Mouse (Mus musculus): ENCODE data around the gene Gm9821. TPM values are rescaled to one million over a fixed set of nuclear protein-coding genes. Genes with fewer than 3 reads are reported as not detected.

Gene Gm9821
- polyA plus RNA-seq, 1 experiment from 2014 or later, result 0.71 TPM

GRCm38 (mm10) chr2:91924726-91925125 lies 20.8 kb upstream of the Gm9821 start:
- WGBS, result 75% methylated on average over 1 of the region's 1 CpGs
- H3K4me1 ChIP-seq (ENCODE audit: insufficient read depth, low read length), result peaks cover 31% of the 10 kb centered on the region
- H3K27me3 ChIP-seq (ENCODE audit: insufficient read depth, low read length), result peaks cover 42% of the 10 kb centered on the region
- H3K4me2 ChIP-seq (replicated peaks; ENCODE audit: low read depth, low read length), result no peak overlapping the region
- no peaks in the 10 kb centered on the region for H3K9me3 ChIP-seq (ENCODE audit: low read length)
- H3K36me3 ChIP-seq (ENCODE audit: insufficient read depth, low read length), result no peaks in the 10 kb centered on the region
- no peak for ATAC-seq (ENCODE audit: low FRiP score, low TSS enrichment)
- H3K9ac ChIP-seq (replicated peaks; ENCODE audit: low read length), result no peak overlapping the region
- no peak overlapping the region for H3K27ac ChIP-seq (ENCODE audit: low read length)
- no peak overlapping the region for H3K4me3 ChIP-seq (ENCODE audit: low read length)

- WGBS, result 83% methylated on average over 15 of the region's 15 CpGs
- H3K4me1 ChIP-seq (ENCODE audit: insufficient read depth, low read length), result peaks cover 37% of the 10 kb centered on the region
- H3K27ac ChIP-seq (ENCODE audit: low read length), result no peak overlapping the region
- no peak overlapping the region for H3K4me3 ChIP-seq (ENCODE audit: low read length)
- H3K9ac ChIP-seq (replicated peaks; ENCODE audit: low read length), result no peak overlapping the region
- no peak for ATAC-seq (ENCODE audit: low FRiP score, low TSS enrichment)
- no peaks in the 10 kb centered on the region for H3K36me3 ChIP-seq (ENCODE audit: insufficient read depth, low read length)
- H3K4me2 ChIP-seq (replicated peaks; ENCODE audit: low read depth, low read length), result no peak overlapping the region
- peaks cover 42% of the 10 kb centered on the region for H3K27me3 ChIP-seq (ENCODE audit: insufficient read depth, low read length)
- no peaks in the 10 kb centered on the region for H3K9me3 ChIP-seq (ENCODE audit: low read length)
Observed at GRCm38 (mm10) chr2:91925442-91925841, 20.1 kb upstream of the Gm9821 start.

DNA sequence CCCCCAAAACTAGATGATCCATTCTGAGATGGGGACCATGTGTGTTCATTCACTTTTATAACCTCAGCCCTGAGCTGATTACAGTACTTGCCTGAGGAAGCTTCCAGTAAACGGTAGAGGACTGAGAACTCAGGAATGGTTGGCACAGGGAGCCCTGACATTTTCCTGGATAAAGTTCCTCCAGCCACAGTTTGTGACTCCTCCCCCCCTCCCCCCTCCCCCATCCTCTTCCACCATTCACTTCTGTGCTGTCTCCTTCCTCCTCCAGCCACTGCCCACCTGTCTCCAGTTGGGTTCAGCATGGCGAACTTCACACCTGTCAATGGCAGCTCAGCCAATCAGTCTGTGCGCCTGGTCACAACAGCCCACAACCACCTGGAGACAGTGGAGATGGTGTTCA lies 18.6 kb upstream of the Gm9821 start, which contains the start of gene Chrm4:
Chrm4 (plus strand) TSS at position 301 of the 400 bp plus-strand sequence.
- no peak within 1 kb of the TSS for H3K9ac ChIP-seq (replicated peaks; ENCODE audit: low read length)
- H3K4me1 ChIP-seq (ENCODE audit: insufficient read depth, low read length), result peaks cover 34% of the 10 kb centered on the region
- no peaks in the 10 kb centered on the region for H3K9me3 ChIP-seq (ENCODE audit: low read length)
- no peak for ATAC-seq (ENCODE audit: low FRiP score, low TSS enrichment)
- peak within 1 kb of the TSS; percentile 17 for H3K4me2 ChIP-seq (replicated peaks; ENCODE audit: low read depth, low read length)
- WGBS, result 76% methylated on average over 3 of the region's 3 CpGs
- peaks cover 27% of the 10 kb centered on the region for H3K27me3 ChIP-seq (ENCODE audit: insufficient read depth, low read length)
- H3K4me3 ChIP-seq (ENCODE audit: low read length), result no peak within 1 kb of the TSS
- H3K36me3 ChIP-seq (ENCODE audit: insufficient read depth, low read length), result no peaks in the 10 kb centered on the region
- no peak within 1 kb of the TSS for H3K27ac ChIP-seq (ENCODE audit: low read length)

DNA sequence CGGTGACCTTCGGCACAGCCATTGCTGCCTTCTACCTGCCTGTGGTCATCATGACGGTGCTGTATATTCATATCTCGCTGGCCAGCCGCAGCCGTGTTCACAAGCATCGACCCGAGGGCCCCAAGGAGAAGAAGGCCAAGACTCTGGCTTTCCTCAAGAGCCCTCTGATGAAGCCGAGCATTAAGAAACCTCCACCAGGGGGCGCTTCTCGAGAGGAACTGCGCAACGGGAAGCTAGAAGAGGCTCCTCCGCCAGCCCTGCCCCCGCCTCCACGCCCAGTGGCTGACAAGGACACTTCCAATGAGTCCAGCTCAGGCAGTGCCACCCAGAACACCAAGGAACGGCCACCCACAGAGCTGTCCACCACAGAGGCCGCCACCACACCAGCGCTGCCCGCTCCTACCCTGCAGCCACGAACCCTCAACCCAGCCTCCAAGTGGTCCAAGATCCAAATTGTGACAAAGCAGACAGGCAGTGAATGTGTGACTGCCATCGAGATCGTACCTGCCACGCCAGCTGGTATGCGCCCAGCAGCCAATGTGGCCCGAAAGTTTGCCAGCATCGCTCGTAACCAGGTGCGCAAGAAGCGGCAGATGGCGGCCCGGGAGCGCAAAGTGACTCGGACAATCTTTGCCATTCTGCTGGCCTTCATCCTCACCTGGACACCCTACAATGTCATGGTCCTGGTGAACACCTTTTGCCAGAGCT lies 17.5 kb upstream of the Gm9821 start:
- Histone ChIP-seq H3K27ac (ENCODE audit: low read length) (no peak overlapping the region), H3K36me3 (ENCODE audit: insufficient read depth, low read length) (no peaks in the 10 kb centered on the region), H3K4me2 (replicated peaks; ENCODE audit: low read depth, low read length) (peak overlapping the region; percentile 17), H3K9ac (replicated peaks; ENCODE audit: low read length) (no peak overlapping the region), H3K4me3 (ENCODE audit: low read length) (no peak overlapping the region), H3K4me1 (ENCODE audit: insufficient read depth, low read length) (peaks cover 35% of the 10 kb centered on the region), H3K9me3 (ENCODE audit: low read length) (no peaks in the 10 kb centered on the region), H3K27me3 (ENCODE audit: insufficient read depth, low read length) (peaks cover 17% of the 10 kb centered on the region)
- ATAC-seq (ENCODE audit: low FRiP score, low TSS enrichment), result no peak
- WGBS, result 44% methylated on average over 34 of the region's 34 CpGs

DNA sequence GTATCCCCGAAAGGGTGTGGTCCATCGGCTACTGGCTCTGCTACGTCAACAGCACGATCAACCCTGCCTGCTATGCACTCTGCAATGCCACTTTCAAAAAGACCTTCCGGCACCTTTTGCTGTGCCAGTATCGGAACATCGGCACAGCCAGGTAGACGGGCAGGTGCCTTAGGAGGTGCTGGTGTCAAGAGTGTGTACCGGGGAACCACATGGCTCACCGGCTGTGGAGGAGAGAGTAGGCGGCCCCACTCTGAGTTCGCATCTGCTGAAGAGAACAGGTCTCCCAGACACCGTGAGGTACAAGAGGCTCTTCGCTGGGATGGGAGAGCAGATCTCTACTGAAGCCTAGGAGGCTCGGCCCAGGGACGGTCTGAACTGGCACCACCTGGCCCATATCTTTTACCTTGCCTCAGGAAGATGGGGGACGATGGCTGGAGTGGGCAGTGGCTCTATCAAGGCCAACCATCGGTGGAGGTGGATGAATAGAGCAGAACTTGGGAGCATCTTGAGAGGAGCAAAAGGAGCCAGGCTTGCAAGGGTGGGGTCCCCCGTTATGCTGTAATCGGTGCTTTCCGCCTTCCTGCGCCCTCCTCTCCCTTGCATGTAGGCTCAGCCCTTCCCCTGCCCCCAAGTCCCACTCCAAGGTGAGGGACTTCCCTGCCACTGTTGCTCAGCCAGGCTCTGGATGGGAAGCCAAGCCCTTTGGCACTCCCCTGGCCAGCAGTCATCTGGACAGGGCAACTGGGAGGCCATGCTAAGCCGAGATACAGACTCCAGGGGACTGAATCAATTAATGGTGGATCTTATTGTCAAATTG lies 16.8 kb upstream of the Gm9821 start:
- 72% methylated on average over 23 of the region's 23 CpGs for WGBS
- no peak overlapping the region for H3K4me2 ChIP-seq (replicated peaks; ENCODE audit: low read depth, low read length)
- no peak overlapping the region for H3K9ac ChIP-seq (replicated peaks; ENCODE audit: low read length)
- no peaks in the 10 kb centered on the region for H3K9me3 ChIP-seq (ENCODE audit: low read length)
- no peaks in the 10 kb centered on the region for H3K36me3 ChIP-seq (ENCODE audit: insufficient read depth, low read length)
- no peak overlapping the region for H3K27ac ChIP-seq (ENCODE audit: low read length)
- peaks cover 9% of the 10 kb centered on the region for H3K27me3 ChIP-seq (ENCODE audit: insufficient read depth, low read length)
- H3K4me3 ChIP-seq (ENCODE audit: low read length), result no peak overlapping the region
- ATAC-seq (ENCODE audit: low FRiP score, low TSS enrichment), result no peak
- H3K4me1 ChIP-seq (ENCODE audit: insufficient read depth, low read length), result peaks cover 35% of the 10 kb centered on the region

DNA sequence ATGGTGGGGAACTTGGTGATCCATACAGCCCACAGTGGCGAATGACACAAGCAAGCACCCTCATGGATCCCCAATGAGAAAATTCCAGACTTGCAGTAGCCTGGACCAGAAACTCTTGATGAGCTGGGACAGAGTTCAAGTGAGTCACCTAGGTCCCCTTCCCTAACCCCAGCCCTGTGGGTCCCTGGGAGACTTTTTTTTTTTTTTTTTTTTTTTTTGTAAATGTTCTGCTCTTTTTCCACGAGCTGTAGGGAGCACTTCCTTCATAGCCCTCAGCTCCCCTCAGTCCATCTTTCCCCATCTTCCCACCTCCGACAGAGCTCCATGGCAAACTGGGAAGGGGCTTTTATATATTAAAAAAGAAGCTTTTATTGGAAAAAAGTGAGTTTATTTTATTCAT lies 16.0 kb upstream of the Gm9821 start:
- Histone ChIP-seq H3K4me1 (ENCODE audit: insufficient read depth, low read length) (peaks cover 38% of the 10 kb centered on the region), H3K9ac (replicated peaks; ENCODE audit: low read length) (no peak overlapping the region; the same call in 1 of the 2 replicates), H3K4me2 (replicated peaks; ENCODE audit: low read depth, low read length) (peak overlapping the region; percentile 77), H3K27ac (ENCODE audit: low read length) (no peak overlapping the region), H3K36me3 (ENCODE audit: insufficient read depth, low read length) (0 out of 2 replicates have a peak, but pooled peaks cover 3% of the 10 kb centered on the region), H3K4me3 (ENCODE audit: low read length) (peak overlapping the region; percentile 82), H3K27me3 (ENCODE audit: insufficient read depth, low read length) (peaks cover 3% of the 10 kb centered on the region; the same call in 1 of the 2 replicates), H3K9me3 (ENCODE audit: low read length) (no peaks in the 10 kb centered on the region)
- no peak for ATAC-seq (ENCODE audit: low FRiP score, low TSS enrichment)
- WGBS, result 57% methylated on average over 3 of the region's 3 CpGs

DNA sequence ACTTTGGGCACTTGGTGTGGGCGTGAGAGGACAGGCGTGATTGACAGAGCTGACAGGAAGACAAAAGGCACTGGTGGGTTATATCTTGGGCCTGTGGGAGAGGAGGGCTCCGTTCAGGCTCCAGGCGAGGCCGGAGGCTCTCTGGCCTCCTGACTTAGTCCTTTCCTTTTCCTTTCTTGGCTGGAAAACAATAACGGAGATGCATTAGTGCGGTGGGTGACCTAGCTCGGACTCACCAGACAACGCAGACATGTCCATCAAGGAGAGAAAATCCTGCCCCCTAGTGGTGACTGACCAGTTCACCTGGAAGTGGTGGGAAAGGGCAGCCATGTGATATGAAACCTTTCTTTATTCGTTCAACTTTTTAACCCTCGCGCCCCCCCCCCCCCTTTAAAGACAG lies 15.6 kb upstream of the Gm9821 start:
- Histone ChIP-seq H3K27ac (ENCODE audit: low read length) (no peak overlapping the region), H3K9me3 (ENCODE audit: low read length) (no peaks in the 10 kb centered on the region), H3K9ac (replicated peaks; ENCODE audit: low read length) (peak overlapping the region; percentile 89), H3K4me2 (replicated peaks; ENCODE audit: low read depth, low read length) (peak overlapping the region; percentile 77), H3K27me3 (ENCODE audit: insufficient read depth, low read length) (no peaks in the 10 kb centered on the region; the same call in 1 of the 2 replicates), H3K4me3 (ENCODE audit: low read length) (peak overlapping the region; percentile 82), H3K36me3 (ENCODE audit: insufficient read depth, low read length) (peaks cover 3% of the 10 kb centered on the region; the same call in 1 of the 2 replicates), H3K4me1 (ENCODE audit: insufficient read depth, low read length) (peaks cover 40% of the 10 kb centered on the region)
- ATAC-seq (ENCODE audit: low FRiP score, low TSS enrichment), result no peak
- WGBS, result 11% methylated on average over 12 of the region's 12 CpGs

GRCm38 (mm10) chr2:91930761-91931291 lies 14.7 kb upstream of the Gm9821 start:
- Histone ChIP-seq H3K4me3 (ENCODE audit: low read length) (peak overlapping the region; percentile 82), H3K4me2 (replicated peaks; ENCODE audit: low read depth, low read length) (peak overlapping the region; percentile 77), H3K9ac (replicated peaks; ENCODE audit: low read length) (peak overlapping the region; percentile 89), H3K36me3 (ENCODE audit: insufficient read depth, low read length) (peaks cover 6% of the 10 kb centered on the region; the same call in 1 of the 2 replicates), H3K4me1 (ENCODE audit: insufficient read depth, low read length) (peaks cover 40% of the 10 kb centered on the region), H3K9me3 (ENCODE audit: low read length) (no peaks in the 10 kb centered on the region), H3K27ac (ENCODE audit: low read length) (peak overlapping the region; percentile 89), H3K27me3 (ENCODE audit: insufficient read depth, low read length) (no peaks in the 10 kb centered on the region)
- WGBS, result 7% methylated on average over 23 of the region's 23 CpGs
- ATAC-seq (ENCODE audit: low FRiP score, low TSS enrichment), result no peak

DNA sequence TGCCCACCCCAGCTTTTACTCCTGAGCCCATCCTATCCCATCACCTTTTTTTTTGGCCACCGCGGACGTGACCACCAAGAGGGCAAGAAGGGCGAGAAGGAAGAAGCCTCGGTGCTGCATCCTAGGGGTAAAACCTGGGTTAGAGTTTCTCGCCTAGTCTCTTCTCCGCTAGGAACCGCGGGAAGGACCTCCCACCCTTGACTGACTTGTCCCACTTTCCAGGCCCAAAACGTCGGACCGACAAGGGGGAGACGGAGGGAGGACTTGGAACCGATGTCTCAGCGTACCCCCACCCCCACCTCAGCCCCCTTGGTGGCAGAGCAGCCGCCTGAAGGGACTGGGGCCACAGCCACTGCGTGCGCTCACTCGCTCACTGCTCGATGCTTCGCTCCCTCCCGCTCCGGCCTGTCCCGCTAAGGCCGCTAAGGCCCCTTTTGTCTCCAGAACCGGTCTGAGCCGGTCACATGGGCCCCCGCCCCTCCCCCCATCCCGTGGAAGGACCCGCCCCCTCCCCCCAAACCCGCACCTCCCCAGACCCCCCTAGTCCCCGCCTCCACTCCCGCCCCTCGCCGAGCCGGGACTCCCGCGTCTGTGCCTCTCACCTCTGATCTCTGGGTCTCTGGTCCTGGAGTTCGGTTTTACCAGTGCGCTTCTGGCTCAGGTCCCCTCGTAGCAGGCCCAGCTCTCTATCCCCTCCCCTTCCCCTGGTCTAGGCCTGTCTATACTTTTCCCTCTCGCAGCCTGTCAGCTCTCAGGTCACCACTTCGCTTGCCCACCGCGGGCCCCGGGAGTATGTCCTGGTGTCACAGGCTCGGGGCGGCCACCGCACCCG lies 14.0 kb upstream of the Gm9821 start:
- Histone ChIP-seq H3K4me1 (ENCODE audit: insufficient read depth, low read length) (peaks cover 40% of the 10 kb centered on the region), H3K4me3 (ENCODE audit: low read length) (peak overlapping the region; percentile 82), H3K27me3 (ENCODE audit: insufficient read depth, low read length) (no peaks in the 10 kb centered on the region), H3K27ac (ENCODE audit: low read length) (peak overlapping the region; percentile 89), H3K36me3 (ENCODE audit: insufficient read depth, low read length) (peaks cover 13% of the 10 kb centered on the region), H3K9ac (replicated peaks; ENCODE audit: low read length) (peak overlapping the region; percentile 89), H3K9me3 (ENCODE audit: low read length) (no peaks in the 10 kb centered on the region), H3K4me2 (replicated peaks; ENCODE audit: low read depth, low read length) (peak overlapping the region; percentile 77)
- 5% methylated on average over 46 of the region's 50 CpGs for WGBS
- ATAC-seq (ENCODE audit: low FRiP score, low TSS enrichment), result peak; percentile 75
